Mouse (Mus musculus) small intestine, adult 2 months (tissue): ENCODE data around the gene Slc51a.

ENCODE experiments used
- CTCF ChIP-seq: fragments of 200-500 bp; IDR thresholded peaks from 2 replicates; pipeline ENCODE4 v1.5.1; 2012; ENCODE audit warnings: low read depth, mild to moderate bottlenecking, control low read depth, inconsistent platforms, low read length, moderate library complexity, mixed read lengths; ENCODE audit not compliant: insufficient replicate concordance, insufficient read length; ENCODE audit errors: extremely low read depth
- POLR2A ChIP-seq: fragments of 200-500 bp; IDR thresholded peaks from 2 replicates; pipeline ENCODE4 v1.6.1; 2012; ENCODE audit warnings: low read depth, mild to moderate bottlenecking, control low read depth, inconsistent platforms, low read length, moderate library complexity

- no peak for TF ChIP-seq CTCF
- TF ChIP-seq POLR2A = no peak
These were observed 22.8 kb downstream of the Slc51a start for GRCm38 (mm10) chr16:32464908-32465307.
